Mouse (Mus musculus): ENCODE measurements at regions not wholly inside any gene's neighbourhood (a gene's known extent, or its start where the extent isn't known, plus 50 kb on each side); places are given as distances from the start of the nearest gene placed in this dataset.
A peak's percentile ranks its signal among the peaks of the same experiment; 100 is the strongest.

DNA sequence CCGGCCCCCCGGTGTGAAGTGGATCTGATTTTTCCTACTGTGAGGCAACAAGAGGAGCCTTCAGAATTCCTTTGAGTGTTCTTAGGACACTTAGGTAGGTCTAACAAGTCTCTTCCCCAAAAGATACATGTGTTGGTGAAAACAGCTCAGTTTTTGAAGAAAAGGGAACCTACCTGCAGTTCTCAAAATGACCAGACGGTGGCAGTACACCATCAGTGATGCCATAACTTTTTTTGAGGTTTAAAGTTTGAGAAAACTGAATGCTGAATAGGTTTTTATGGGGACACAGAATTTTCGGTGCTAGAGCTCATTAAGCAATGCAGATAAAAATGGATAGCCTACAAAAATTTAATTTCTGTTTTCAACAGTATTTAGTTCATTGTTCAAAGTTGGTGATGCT is 153.9 kb upstream of the Npvf start:
- TF ChIP-seq CTCF (IDR thresholded peaks at IDR 0.05) (peak; percentile 91), EP300 (IDR thresholded peaks at IDR 0.05) (no peak)

All from lung, postnatal 0 days (tissue).